Mouse (Mus musculus): ENCODE results near the gene Rps5.
A peak's percentile ranks its signal among the peaks of the same experiment; 100 is the strongest.

GRCm38 (mm10) chr7:12965678-12966091 is 43.6 kb downstream of the Rps5 start, which contains the start of gene Zfp324:
- TF ChIP-seq CTCF (IDR thresholded peaks at IDR 0.05; ENCODE audit: insufficient read depth, low read length) = no peak
- peak; percentile 77 for TF ChIP-seq POLR2A (IDR thresholded peaks at IDR 0.05; ENCODE audit: borderline replicate concordance, extremely low read depth, low read depth, low read length)
